Mouse (Mus musculus) erythroblast, adult 5-6 weeks (primary cell): ENCODE data around the gene Pcnx. TPM values are rescaled to one million over a fixed set of nuclear protein-coding genes. Genes with fewer than 3 reads are reported as not detected.

ENCODE experiments used
- ATAC-seq: replicated peaks from 2 replicates; pipeline ENCODE4 v1.8.0; 2016; ENCODE audit warnings: moderate number of reproducible peaks, mild to moderate bottlenecking, moderate TSS enrichment, inconsistent platforms; ENCODE audit not compliant: poor library complexity, low FRiP score, severe bottlenecking
- total RNA-seq, 2 experiments: library from RNA; stranded (forward) in 1 of 2; stranded (reverse) in 1 of 2; fragments of 150-400 nt in 1 of 2; fragments of 200-764, 138-1000 nt in 1 of 2; gene quantifications; 2 replicates each; pipeline versions ENCODE4 v1.2.3 to v1.2.4; 2015 to 2017; ENCODE audit warnings: low replicate concordance in 2 of 2

Pcnx gene
- total RNA-seq (2015; ENCODE audit: low replicate concordance) (2.5 and 8.6 TPM in 2 replicates), total RNA-seq (2017; ENCODE audit: low replicate concordance) (3.8 and 4.2 TPM in 2 replicates)

- ATAC-seq: no peak
Measured at GRCm38 (mm10) chr12:81859351-81860307, at the start of gene Pcnx. Pcnx (plus strand) TSS chr12:81860023.

GRCm38 (mm10) chr12:81810417-81810816 is 49.4 kb upstream of the Pcnx start:
- ATAC-seq: no peak

GRCm38 (mm10) chr12:81814742-81815141 is 45.1 kb upstream of the Pcnx start:
- no peak for ATAC-seq

GRCm38 (mm10) chr12:81816330-81817125 is 43.3 kb upstream of the Pcnx start:
- no peak for ATAC-seq

- no peak for ATAC-seq
Measured at GRCm38 (mm10) chr12:81817126-81817505, 42.7 kb upstream of the Pcnx start.

- ATAC-seq: no peak
Measured at GRCm38 (mm10) chr12:81820700-81821099, 39.1 kb upstream of the Pcnx start.

- no peak for ATAC-seq
Measured at GRCm38 (mm10) chr12:81822176-81822575, 37.6 kb upstream of the Pcnx start.

- no peak for ATAC-seq
Measured at GRCm38 (mm10) chr12:81822778-81823480, 36.9 kb upstream of the Pcnx start.

GRCm38 (mm10) chr12:81828355-81828754 is 31.5 kb upstream of the Pcnx start:
- no peak for ATAC-seq

- ATAC-seq: no peak
Measured at GRCm38 (mm10) chr12:81832039-81832738, 27.6 kb upstream of the Pcnx start.

- ATAC-seq: no peak
Measured at GRCm38 (mm10) chr12:81833094-81833493, 26.7 kb upstream of the Pcnx start.

GRCm38 (mm10) chr12:81836162-81836561 is 23.7 kb upstream of the Pcnx start:
- ATAC-seq: no peak

- no peak for ATAC-seq
Measured at GRCm38 (mm10) chr12:81837463-81837862, 22.4 kb upstream of the Pcnx start.

GRCm38 (mm10) chr12:81839663-81840062 is 20.2 kb upstream of the Pcnx start:
- ATAC-seq: no peak

GRCm38 (mm10) chr12:81841046-81841445 is 18.8 kb upstream of the Pcnx start:
- ATAC-seq: no peak

GRCm38 (mm10) chr12:81843501-81843900 is 16.3 kb upstream of the Pcnx start:
- no peak for ATAC-seq

- ATAC-seq: no peak
Measured at GRCm38 (mm10) chr12:81844572-81844971, 15.3 kb upstream of the Pcnx start.

- no peak for ATAC-seq
Measured at GRCm38 (mm10) chr12:81844981-81845380, 14.8 kb upstream of the Pcnx start.

- ATAC-seq: no peak
Measured at GRCm38 (mm10) chr12:81849629-81850028, 10.2 kb upstream of the Pcnx start.
